Mouse (Mus musculus) embryonic fibroblast, embryonic 13.5 days (primary cell): ENCODE data around the gene Adgrg5.

Source experiments
- CTCF ChIP-seq: IDR thresholded peaks from 2 replicates; pipeline ENCODE4 v1.5.1; 2011; ENCODE audit warnings: mild to moderate bottlenecking, control low read depth, low read length, moderate library complexity, borderline replicate concordance; ENCODE audit not compliant: insufficient read depth
- POLR2A ChIP-seq: IDR thresholded peaks from 2 replicates; pipeline ENCODE4 v1.6.1; 2011; ENCODE audit warnings: low read depth, mild to moderate bottlenecking, control low read depth, low read length, moderate library complexity

GRCm38 (mm10) chr8:94986676-94987075 lies 63.2 kb downstream of the Adgrg5 start:
- TF ChIP-seq POLR2A (no peak), CTCF (no peak)
